Mouse (Mus musculus) forebrain, postnatal 0 days (tissue): Measurements from ENCODE around the gene Pla2g5. TPM values are rescaled to one million over a fixed set of nuclear protein-coding genes. Genes with fewer than 3 reads are reported as not detected.

Source experiments
- ATAC-seq: fragments of 200-750 bp; cut with Nextera tagmentation; 2 replicates; pipeline ENCODE4 v1.8.0; 2017; ENCODE audit warnings: mild to moderate bottlenecking, moderate library complexity
- DNase-seq: peaks from one replicate; pipeline ENCODE4 v3.0.0-alpha.2; 2015
- H3K27ac ChIP-seq: fragments of 300-500 bp; sonication (generic); 2 replicates; pipeline ENCODE4 v1.5.1; 2014; ENCODE audit warnings: low read depth, mild to moderate bottlenecking, antibody characterized with exemption, low read length, moderate library complexity, mixed read lengths
- H3K27me3 ChIP-seq: fragments of 300-500 bp; sonication (generic); 2 replicates; pipeline ENCODE4 v1.6.1; 2014; ENCODE audit warnings: mild to moderate bottlenecking, low read length, mixed read lengths; ENCODE audit not compliant: insufficient read depth
- H3K36me3 ChIP-seq: fragments of 300-500 bp; sonication (generic); 2 replicates; pipeline ENCODE4 v1.6.1; 2014; ENCODE audit warnings: mild to moderate bottlenecking, moderate library complexity; ENCODE audit not compliant: insufficient read depth
- H3K4me1 ChIP-seq: fragments of 300-500 bp; sonication (generic); 2 replicates; pipeline ENCODE4 v1.6.1; 2014; ENCODE audit warnings: antibody characterized with exemption; ENCODE audit not compliant: insufficient read depth
- H3K4me2 ChIP-seq: fragments of 300-500 bp; sonication (generic); 2 replicates; pipeline ENCODE4 v1.6.1; 2014; ENCODE audit warnings: low read depth, mild to moderate bottlenecking, moderate library complexity
- H3K4me3 ChIP-seq: fragments of 300-500 bp; sonication (generic); 2 replicates; pipeline ENCODE4 v1.5.1; 2014; ENCODE audit warnings: low read depth, low read length, mixed read lengths
- H3K9ac ChIP-seq: fragments of 300-500 bp; sonication (generic); 2 replicates; pipeline ENCODE4 v1.6.1; 2014; ENCODE audit warnings: mild to moderate bottlenecking
- H3K9me3 ChIP-seq: fragments of 300-500 bp; sonication (generic); 2 replicates; pipeline ENCODE4 v1.6.1; 2016; ENCODE audit warnings: low read length
- CTCF ChIP-seq: sonication (generic); IDR thresholded peaks from 2 replicates; pipeline ENCODE4 v1.5.1; 2016; ENCODE audit warnings: antibody characterized with exemption, control low read depth, low read depth
- WGBS: fragments of 180-500 bp; shearing (Covaris S2); extraction: QIAGEN DNeasy Blood & Tissue Kit; methylation state at CpG from one replicate; pipeline ENCODE4 v1.1.7; 2014; 5-methylcytosine and 5-hydroxymethylcytosine counted together
- polyA plus RNA-seq: library from polyadenylated mRNA; unstranded; fragments of >200 nt; fragmentation: Nextera tagmentation; extraction: Ambion mirVana; gene quantifications from 2 replicates; pipeline ENCODE4 v1.2.1, GENCODE M21; 2015
- total RNA-seq: library from RNA; depleted of rRNA; stranded (reverse); fragments of >200 nt; gene quantifications from 2 replicates; pipeline ENCODE4 v1.2.3, GENCODE M21; 2014

The Pla2g5 gene
- total and polyA plus RNA-seq, 2 experiments from 2014 or later, result 1.5 to 2.9 TPM

GRCm38 (mm10) chr4:138857576-138857975 is 5.7 kb downstream of the Pla2g5 start:
- DNase-seq (no peak), ATAC-seq (no peak)
- no peaks in the 10 kb centered on the region for H3K27me3 ChIP-seq
- H3K27ac ChIP-seq, result no peak overlapping the region
- no peak overlapping the region for H3K4me3 ChIP-seq
- H3K4me2 ChIP-seq, result no peak overlapping the region
- 84% methylated on average over 10 of the region's 10 CpGs for WGBS
- H3K4me1 ChIP-seq, result no peaks in the 10 kb centered on the region
- H3K9me3 ChIP-seq, result no peaks in the 10 kb centered on the region
- no peak overlapping the region for H3K9ac ChIP-seq
- no peaks in the 10 kb centered on the region for H3K36me3 ChIP-seq
- TF ChIP-seq CTCF, result no peak

GRCm38 (mm10) chr4:138856491-138856890 is 6.8 kb downstream of the Pla2g5 start:
- DNase-seq, result peak; percentile 93
- peaks cover 4% of the 10 kb centered on the region; the same call in 1 of the 2 replicates for H3K27me3 ChIP-seq
- H3K4me2 ChIP-seq, result no peak overlapping the region
- WGBS, result 19% methylated on average over 7 of the region's 7 CpGs
- peak; percentile 100 for TF ChIP-seq CTCF
- H3K9me3 ChIP-seq, result no peaks in the 10 kb centered on the region
- H3K4me1 ChIP-seq, result no peaks in the 10 kb centered on the region
- no peaks in the 10 kb centered on the region for H3K36me3 ChIP-seq
- no peak overlapping the region for H3K9ac ChIP-seq
- H3K4me3 ChIP-seq, result no peak overlapping the region
- ATAC-seq, result peak; percentile 44; the same call in 1 of the 2 replicates
- H3K27ac ChIP-seq, result no peak overlapping the region

- H3K9me3 ChIP-seq, result no peaks in the 10 kb centered on the region
- peak overlapping the region; percentile 71 for H3K27ac ChIP-seq
- DNase-seq (peak; percentile 60), ATAC-seq (no peak)
- peaks cover 4% of the 10 kb centered on the region; the same call in 1 of the 2 replicates for H3K27me3 ChIP-seq
- H3K4me2 ChIP-seq, result no peak overlapping the region
- H3K4me1 ChIP-seq, result no peaks in the 10 kb centered on the region
- no peaks in the 10 kb centered on the region for H3K36me3 ChIP-seq
- 72% methylated on average over 9 of the region's 9 CpGs for WGBS
- H3K4me3 ChIP-seq, result no peak overlapping the region
- H3K9ac ChIP-seq, result no peak overlapping the region
- no peak for TF ChIP-seq CTCF
Observed at GRCm38 (mm10) chr4:138855092-138855632, 8.1 kb downstream of the Pla2g5 start.

GRCm38 (mm10) chr4:138852961-138853360 is 10.3 kb downstream of the Pla2g5 start:
- DNase-seq (no peak), ATAC-seq (no peak)
- Histone ChIP-seq H3K4me2 (no peak overlapping the region), H3K4me1 (no peaks in the 10 kb centered on the region), H3K9ac (no peak overlapping the region), H3K27ac (no peak overlapping the region), H3K36me3 (no peaks in the 10 kb centered on the region), H3K27me3 (peaks cover 4% of the 10 kb centered on the region; the same call in 1 of the 2 replicates), H3K4me3 (no peak overlapping the region), H3K9me3 (no peaks in the 10 kb centered on the region)
- 77% methylated on average over 6 of the region's 6 CpGs for WGBS
- no peak for TF ChIP-seq CTCF

- no peaks in the 10 kb centered on the region for H3K36me3 ChIP-seq
- no peaks in the 10 kb centered on the region for H3K9me3 ChIP-seq
- 6% methylated on average over 4 of the region's 4 CpGs for WGBS
- no peak overlapping the region for H3K27ac ChIP-seq
- H3K4me3 ChIP-seq, result no peak overlapping the region
- DNase-seq (peak; percentile 92), ATAC-seq (peak; percentile 87)
- no peak overlapping the region for H3K9ac ChIP-seq
- peak; percentile 100 for TF ChIP-seq CTCF
- H3K4me1 ChIP-seq, result no peaks in the 10 kb centered on the region
- H3K27me3 ChIP-seq, result peaks cover 4% of the 10 kb centered on the region; the same call in 1 of the 2 replicates
- H3K4me2 ChIP-seq, result no peak overlapping the region
Observed at GRCm38 (mm10) chr4:138851463-138851862, 11.8 kb downstream of the Pla2g5 start.

DNA sequence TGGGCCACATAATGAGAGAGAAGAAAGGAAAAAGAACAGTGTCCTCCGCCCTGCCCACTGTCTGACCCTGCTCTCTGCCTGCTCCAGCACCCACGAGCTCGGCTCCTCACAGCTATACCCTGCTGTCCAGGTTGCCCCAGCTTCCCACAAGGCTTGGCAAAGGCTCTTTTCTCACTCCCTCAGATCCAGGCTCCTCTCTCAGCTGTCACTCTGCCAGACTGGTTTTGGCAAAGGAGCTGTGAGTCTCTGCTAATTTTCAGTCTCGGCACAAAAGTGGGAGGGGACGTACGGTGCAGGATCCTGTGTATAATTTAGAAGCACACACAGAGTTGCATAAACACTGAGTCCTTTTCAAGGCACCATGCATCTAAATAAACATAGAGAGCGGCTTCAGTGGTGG is 21.9 kb downstream of the Pla2g5 start:
- DNase-seq (peak; percentile 86), ATAC-seq (peak; percentile 69; the same call in 1 of the 2 replicates)
- H3K27ac ChIP-seq, result no peak overlapping the region
- no peak for TF ChIP-seq CTCF
- H3K36me3 ChIP-seq, result no peaks in the 10 kb centered on the region
- no peaks in the 10 kb centered on the region for H3K27me3 ChIP-seq
- H3K4me3 ChIP-seq, result no peak overlapping the region
- H3K4me1 ChIP-seq, result no peaks in the 10 kb centered on the region
- no peak overlapping the region for H3K9ac ChIP-seq
- 38% methylated on average over 7 of the region's 7 CpGs for WGBS
- no peak overlapping the region for H3K4me2 ChIP-seq
- peaks cover 5% of the 10 kb centered on the region; the same call in 1 of the 2 replicates for H3K9me3 ChIP-seq

GRCm38 (mm10) chr4:138840726-138841125 is 22.6 kb downstream of the Pla2g5 start:
- Histone ChIP-seq H3K36me3 (no peaks in the 10 kb centered on the region), H3K9ac (no peak overlapping the region), H3K9me3 (peaks cover 5% of the 10 kb centered on the region; the same call in 1 of the 2 replicates), H3K27ac (no peak overlapping the region), H3K4me3 (no peak overlapping the region), H3K4me1 (no peaks in the 10 kb centered on the region), H3K4me2 (no peak overlapping the region), H3K27me3 (no peaks in the 10 kb centered on the region)
- WGBS, result 72% methylated on average over 8 of the region's 8 CpGs
- no peak for TF ChIP-seq CTCF
- ATAC-seq (no peak), DNase-seq (no peak)
